Mouse (Mus musculus) small intestine, adult 2 months (tissue): ENCODE results near the gene Meis1.

Experiments
- CTCF ChIP-seq: fragments of 200-500 bp; IDR thresholded peaks from 2 replicates; pipeline ENCODE4 v1.5.1; 2012; ENCODE audit warnings: low read depth, mild to moderate bottlenecking, control low read depth, inconsistent platforms, low read length, moderate library complexity, mixed read lengths; ENCODE audit not compliant: insufficient replicate concordance, insufficient read length; ENCODE audit errors: extremely low read depth
- POLR2A ChIP-seq: fragments of 200-500 bp; IDR thresholded peaks from 2 replicates; pipeline ENCODE4 v1.6.1; 2012; ENCODE audit warnings: low read depth, mild to moderate bottlenecking, control low read depth, inconsistent platforms, low read length, moderate library complexity

DNA sequence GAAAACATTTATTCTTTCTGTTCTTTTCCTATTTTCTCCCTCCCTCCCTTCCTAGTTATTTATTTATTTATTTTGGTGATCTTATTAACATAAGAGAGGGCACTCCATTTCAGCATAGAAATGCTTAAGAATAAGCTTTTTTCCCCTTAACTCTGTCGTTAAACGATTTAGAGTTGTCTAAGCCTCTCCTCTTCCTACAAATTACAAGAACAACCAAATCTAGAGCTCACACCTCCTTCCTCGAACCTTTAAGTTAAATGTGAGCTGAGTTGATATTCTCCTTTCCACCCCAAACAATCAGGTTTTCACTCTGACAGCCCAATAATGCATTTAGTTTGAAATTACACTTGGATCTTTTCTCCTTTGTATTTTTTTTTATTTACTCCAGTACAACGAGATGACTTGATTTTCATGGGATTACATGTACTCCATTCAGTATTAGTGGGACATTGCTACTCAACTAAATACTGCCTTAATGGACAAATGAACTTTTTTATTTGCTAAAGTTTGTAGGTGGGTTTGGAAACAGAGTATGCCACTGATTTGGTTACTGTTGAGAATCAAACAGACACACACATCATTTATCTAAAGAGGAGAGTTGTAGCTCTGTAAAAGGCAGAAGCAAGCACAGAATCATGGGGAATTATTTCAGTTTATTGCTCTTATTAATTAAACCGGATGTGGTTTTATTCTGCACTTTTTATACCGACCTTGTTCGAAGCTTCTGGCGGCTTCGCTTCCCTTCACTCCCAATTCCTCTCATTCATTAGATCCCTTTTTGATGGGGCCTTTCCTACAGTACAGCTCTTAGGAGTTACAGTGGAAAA, 145.1 kb downstream of the Meis1 start:
- TF ChIP-seq CTCF = no peak
- no peak for TF ChIP-seq POLR2A
